Mouse (Mus musculus): Measurements from ENCODE around the gene Aldh1a2. TPM values are rescaled to one million over a fixed set of nuclear protein-coding genes. Genes with fewer than 3 reads are reported as not detected.

Gene Aldh1a2
- total and polyA plus RNA-seq, 2 experiments from 2014 or later = 19.9 to 27.3 TPM

DNA sequence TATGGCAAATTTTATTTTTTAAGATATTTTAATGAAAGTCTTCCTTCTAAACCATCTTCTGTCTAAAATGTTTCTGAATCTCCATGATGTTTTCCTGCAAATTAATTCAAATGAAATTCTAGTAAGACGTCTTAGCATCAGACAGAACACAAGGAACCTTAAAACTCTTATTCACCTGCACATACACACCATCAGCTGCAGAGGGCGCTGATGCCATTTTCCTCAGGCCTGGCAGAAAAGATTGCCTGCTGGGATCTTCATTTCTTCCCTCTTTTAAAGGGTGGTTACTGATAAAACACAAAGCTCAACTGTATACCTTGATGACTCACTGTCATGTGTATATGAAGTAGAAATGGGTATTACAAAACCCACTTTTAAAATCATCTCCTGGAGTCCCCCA lies 4.7 kb upstream of the Aldh1a2 start:
- 7% methylated on average over 2 of the region's 2 CpGs for WGBS
- H3K9ac ChIP-seq (replicated peaks; ENCODE audit: low read length, poor library complexity, severe bottlenecking) = no peak overlapping the region
- peak; percentile 84 for TF ChIP-seq CTCF (IDR thresholded peaks at IDR 0.05)

DNA sequence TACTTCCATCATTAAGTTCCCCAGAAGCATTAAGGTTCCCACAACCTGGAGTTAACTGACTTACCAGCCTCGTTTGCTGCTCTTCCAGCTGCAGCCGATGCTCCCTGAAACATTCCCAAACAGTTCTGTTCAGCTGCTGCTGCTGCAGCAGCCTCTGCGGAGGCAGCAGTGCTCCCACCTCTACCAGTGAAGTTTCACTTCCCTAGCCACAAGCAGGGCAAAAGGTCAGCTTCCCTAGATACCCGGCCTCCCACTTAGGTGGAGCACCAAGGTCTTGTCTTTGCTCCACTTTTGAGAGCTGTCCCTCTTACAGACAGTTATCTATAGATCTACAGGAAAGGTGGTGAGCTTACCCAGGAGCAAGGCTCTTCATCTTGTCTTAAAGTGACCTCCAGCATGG lies 2.0 kb upstream of the Aldh1a2 start:
- ATAC-seq (ENCODE audit: low FRiP score) (no peak), DNase-seq (ENCODE audit: low spot score) (no peak)
- no peaks in the 10 kb centered on the region for H3K9me3 ChIP-seq (ENCODE audit: low read length)
- peaks cover 17% of the 10 kb centered on the region for H3K27me3 ChIP-seq (ENCODE audit: insufficient read depth, low read length)
- H3K9ac ChIP-seq (replicated peaks; ENCODE audit: low read length, poor library complexity, severe bottlenecking) = no peak overlapping the region
- WGBS = 46% methylated on average over 4 of the region's 4 CpGs
- no peaks in the 10 kb centered on the region for H3K4me1 ChIP-seq (ENCODE audit: insufficient read depth, low read length)
- H3K4me2 ChIP-seq (ENCODE audit: low read depth, low read length, poor library complexity, severe bottlenecking) = no peak overlapping the region
- no peak overlapping the region for H3K4me3 ChIP-seq (ENCODE audit: low read depth, low read length)
- H3K27ac ChIP-seq (ENCODE audit: low read depth, low read length) = no peak overlapping the region
- no peak for TF ChIP-seq CTCF (IDR thresholded peaks at IDR 0.05)
- H3K36me3 ChIP-seq (ENCODE audit: insufficient read depth, low read length) = no peaks in the 10 kb centered on the region

More for the DNA sequence above, 4.7 kb upstream of the Aldh1a2 start:
- Histone ChIP-seq H3K9me3 (ENCODE audit: low read length) (no peaks in the 10 kb centered on the region), H3K27ac (ENCODE audit: low read depth, low read length) (no peak overlapping the region), H3K4me1 (ENCODE audit: insufficient read depth, low read length) (no peaks in the 10 kb centered on the region), H3K4me2 (ENCODE audit: low read depth, low read length, poor library complexity, severe bottlenecking) (no peak overlapping the region), H3K36me3 (ENCODE audit: insufficient read depth, low read length) (no peaks in the 10 kb centered on the region), H3K4me3 (ENCODE audit: low read depth, low read length) (no peak overlapping the region), H3K27me3 (ENCODE audit: insufficient read depth, low read length) (peaks cover 17% of the 10 kb centered on the region)
- DNase-seq (ENCODE audit: low spot score) (peak; percentile 58), ATAC-seq (ENCODE audit: low FRiP score) (no peak)

DNA sequence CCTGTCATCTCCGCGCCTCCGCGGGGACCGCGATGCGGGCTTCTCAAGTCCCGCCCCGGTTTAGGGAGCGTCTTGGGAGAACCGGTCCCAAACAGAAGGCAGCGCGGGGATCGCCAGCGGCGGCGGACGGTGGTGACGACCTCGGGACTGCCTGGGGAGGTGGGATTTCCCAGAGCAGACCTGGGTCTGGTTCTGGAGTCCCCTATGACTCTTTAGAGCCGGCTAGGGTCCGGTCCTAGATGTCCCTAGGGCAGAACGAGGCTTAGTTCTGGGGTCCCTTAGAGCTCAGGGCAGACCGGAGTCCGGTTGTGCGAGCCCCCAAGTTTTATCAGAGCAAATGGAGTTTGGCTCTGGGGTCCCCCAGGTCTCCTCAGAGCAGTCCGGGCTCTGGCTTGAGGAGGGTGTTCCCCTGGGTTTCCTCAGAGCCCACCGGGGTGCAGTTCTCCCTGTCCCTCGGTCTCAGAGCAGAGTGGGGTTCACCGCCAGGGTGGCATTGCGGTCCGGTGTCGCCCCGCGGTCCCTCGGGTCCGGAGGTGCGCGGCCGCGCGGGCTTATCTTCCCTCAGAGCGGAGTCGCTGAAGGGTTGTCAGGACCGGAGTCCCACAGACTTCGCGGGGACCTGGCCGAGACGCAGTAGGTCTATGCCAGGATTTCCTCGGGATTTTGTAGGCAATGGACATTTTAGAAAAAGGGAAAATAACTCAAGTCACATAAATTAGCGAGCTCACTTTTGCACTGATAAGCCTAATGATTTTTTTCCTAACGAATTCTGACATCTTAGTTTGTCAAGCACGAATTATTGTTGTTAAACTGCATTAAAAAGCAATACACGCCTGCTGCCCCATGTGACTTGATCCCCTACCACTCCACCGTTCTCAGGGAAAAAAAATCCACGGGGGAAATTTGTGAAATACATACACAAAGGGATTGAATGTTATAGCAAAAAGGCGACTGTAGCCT lies 727 bp downstream of the Aldh1a2 start:
- Histone ChIP-seq H3K4me2 (ENCODE audit: low read depth, low read length, poor library complexity, severe bottlenecking) (peak overlapping the region; percentile 42), H3K27ac (ENCODE audit: low read depth, low read length) (no peak overlapping the region), H3K4me3 (ENCODE audit: low read depth, low read length) (peak overlapping the region; percentile 32), H3K4me1 (ENCODE audit: insufficient read depth, low read length) (no peaks in the 10 kb centered on the region), H3K36me3 (ENCODE audit: insufficient read depth, low read length) (no peaks in the 10 kb centered on the region), H3K27me3 (ENCODE audit: insufficient read depth, low read length) (peaks cover 29% of the 10 kb centered on the region), H3K9ac (replicated peaks; ENCODE audit: low read length, poor library complexity, severe bottlenecking) (no peak overlapping the region), H3K9me3 (ENCODE audit: low read length) (no peaks in the 10 kb centered on the region)
- ATAC-seq (ENCODE audit: low FRiP score) (peak; percentile 47; the same call in 1 of the 2 replicates), DNase-seq (ENCODE audit: low spot score) (no peak)
- no peak for TF ChIP-seq CTCF (IDR thresholded peaks at IDR 0.05)
- under 1% methylated on average over 54 of the region's 57 CpGs for WGBS

DNA sequence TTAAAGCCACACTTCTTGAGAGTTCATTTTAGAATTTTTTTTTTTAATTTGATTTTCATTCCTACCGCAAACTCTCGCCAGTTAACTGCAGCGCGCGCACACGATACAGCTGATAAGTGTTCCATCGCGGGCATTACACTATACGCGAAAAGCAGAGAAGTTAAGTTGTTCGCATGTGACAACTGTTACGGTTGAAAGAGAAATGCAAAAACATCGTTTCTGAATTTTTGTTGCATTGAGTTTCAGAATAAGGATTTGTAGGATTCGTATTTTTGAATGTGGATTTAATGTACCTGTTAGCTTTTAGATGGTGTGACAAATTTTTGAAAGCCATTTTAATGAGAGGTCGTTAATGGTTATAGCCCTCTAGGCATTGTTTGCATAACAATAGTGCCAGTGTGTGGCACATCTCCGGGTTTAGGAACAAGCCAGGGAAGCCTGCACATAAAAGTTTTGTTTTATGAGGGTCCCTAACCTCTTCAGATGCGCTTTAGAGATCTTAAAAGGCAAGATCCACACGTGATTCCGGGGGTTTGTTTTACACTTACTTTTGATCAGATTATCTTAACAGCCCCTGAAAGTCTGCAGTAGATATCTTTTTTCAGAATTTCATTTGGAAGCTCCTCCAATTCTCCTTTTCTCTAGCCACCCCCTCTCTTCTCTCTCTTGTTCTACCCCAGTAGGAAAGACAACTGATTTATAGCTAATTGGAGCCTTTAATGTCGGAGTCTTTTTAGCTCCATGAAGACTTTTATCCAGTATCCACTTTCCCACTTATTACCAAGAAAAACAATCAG lies 1.6 kb downstream of the Aldh1a2 start:
- no peak for DNase-seq (ENCODE audit: low spot score)
- TF ChIP-seq CTCF (IDR thresholded peaks at IDR 0.05) = no peak

DNA sequence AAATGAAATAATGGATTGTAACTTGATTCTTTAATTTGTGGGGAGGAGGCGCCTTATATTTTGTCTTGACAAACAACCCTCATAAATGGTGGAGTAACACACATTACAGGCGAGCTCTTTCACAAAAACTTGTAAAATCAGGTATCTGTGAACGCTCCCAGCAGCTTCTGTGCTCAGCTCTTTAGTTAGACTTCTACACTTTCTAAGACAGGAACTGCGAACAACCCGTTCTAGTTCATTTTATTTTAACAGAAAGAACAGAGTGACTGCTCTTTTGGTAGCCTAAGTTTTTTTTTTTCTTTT lies 2.2 kb downstream of the Aldh1a2 start:
- H3K9ac ChIP-seq (replicated peaks; ENCODE audit: low read length, poor library complexity, severe bottlenecking) = no peak overlapping the region
- TF ChIP-seq CTCF (IDR thresholded peaks at IDR 0.05) = no peak
- H3K27ac ChIP-seq (ENCODE audit: low read depth, low read length) = no peak overlapping the region
- no peak for ATAC-seq (ENCODE audit: low FRiP score)
- H3K27me3 ChIP-seq (ENCODE audit: insufficient read depth, low read length) = peaks cover 29% of the 10 kb centered on the region
- 22% methylated on average over 5 of the region's 5 CpGs for WGBS
- DNase-seq (ENCODE audit: low spot score) = no peak
- H3K4me1 ChIP-seq (ENCODE audit: insufficient read depth, low read length) = no peaks in the 10 kb centered on the region
- no peak overlapping the region for H3K4me2 ChIP-seq (ENCODE audit: low read depth, low read length, poor library complexity, severe bottlenecking)
- H3K9me3 ChIP-seq (ENCODE audit: low read length) = no peaks in the 10 kb centered on the region
- H3K4me3 ChIP-seq (ENCODE audit: low read depth, low read length) = no peak overlapping the region
- H3K36me3 ChIP-seq (ENCODE audit: insufficient read depth, low read length) = no peaks in the 10 kb centered on the region

More for the DNA sequence above, 1.6 kb downstream of the Aldh1a2 start:
- no peak overlapping the region for H3K27ac ChIP-seq (ENCODE audit: low read depth, low read length)
- H3K9me3 ChIP-seq (ENCODE audit: low read length) = no peaks in the 10 kb centered on the region
- no peak overlapping the region for H3K4me2 ChIP-seq (ENCODE audit: low read depth, low read length, poor library complexity, severe bottlenecking)
- no peak overlapping the region for H3K4me3 ChIP-seq (ENCODE audit: low read depth, low read length)
- H3K4me1 ChIP-seq (ENCODE audit: insufficient read depth, low read length) = no peaks in the 10 kb centered on the region
- WGBS = 2% methylated on average over 20 of the region's 20 CpGs
- H3K9ac ChIP-seq (replicated peaks; ENCODE audit: low read length, poor library complexity, severe bottlenecking) = no peak overlapping the region
- H3K36me3 ChIP-seq (ENCODE audit: insufficient read depth, low read length) = no peaks in the 10 kb centered on the region
- H3K27me3 ChIP-seq (ENCODE audit: insufficient read depth, low read length) = peaks cover 29% of the 10 kb centered on the region
- no peak for ATAC-seq (ENCODE audit: low FRiP score)

DNA sequence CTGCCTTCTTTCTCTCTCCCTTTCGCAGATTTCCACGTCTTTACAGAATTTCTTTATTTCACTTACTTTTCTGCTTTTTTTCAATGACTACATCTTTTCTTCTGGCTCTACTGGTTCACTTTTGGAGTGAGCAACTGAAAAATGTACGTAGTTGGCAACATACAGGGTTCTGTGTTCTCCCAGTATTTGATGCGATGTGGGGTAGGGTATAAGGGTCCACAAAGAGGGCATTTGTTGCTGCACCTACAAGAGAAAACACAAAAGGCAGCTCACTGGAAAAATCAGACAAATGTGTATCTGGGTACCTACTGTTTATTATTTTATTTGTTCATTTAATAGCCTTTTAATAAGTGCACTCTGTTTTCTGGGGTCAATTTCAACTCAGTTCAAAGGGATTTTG lies 3.6 kb downstream of the Aldh1a2 start:
- DNase-seq (ENCODE audit: low spot score) (no peak), ATAC-seq (ENCODE audit: low FRiP score) (no peak)
- WGBS = 71% methylated on average over 4 of the region's 4 CpGs
- Histone ChIP-seq H3K27me3 (ENCODE audit: insufficient read depth, low read length) (peaks cover 20% of the 10 kb centered on the region), H3K27ac (ENCODE audit: low read depth, low read length) (no peak overlapping the region), H3K4me1 (ENCODE audit: insufficient read depth, low read length) (no peaks in the 10 kb centered on the region), H3K9ac (replicated peaks; ENCODE audit: low read length, poor library complexity, severe bottlenecking) (no peak overlapping the region), H3K36me3 (ENCODE audit: insufficient read depth, low read length) (no peaks in the 10 kb centered on the region), H3K9me3 (ENCODE audit: low read length) (no peaks in the 10 kb centered on the region), H3K4me2 (ENCODE audit: low read depth, low read length, poor library complexity, severe bottlenecking) (no peak overlapping the region), H3K4me3 (ENCODE audit: low read depth, low read length) (no peak overlapping the region)
- TF ChIP-seq CTCF (IDR thresholded peaks at IDR 0.05) = no peak

All from midbrain, postnatal 0 days (tissue).